Mouse (Mus musculus) stomach, postnatal 0 days (tissue): Measurements from ENCODE around the gene Rxra.
A peak's percentile ranks its signal among the peaks of the same experiment; 100 is the strongest.

Source experiments
- CTCF ChIP-seq: IDR thresholded peaks from 2 replicates; pipeline ENCODE4 v1.5.1; 2016; ENCODE audit warnings: antibody characterized with exemption, low read depth, mild to moderate bottlenecking, moderate library complexity
- EP300 ChIP-seq: optimal IDR thresholded peaks from 2 replicates; pipeline ENCODE3; 2016; ENCODE audit warnings: antibody characterized with exemption

- TF ChIP-seq CTCF (no peak), EP300 (peak; percentile 69)
Observed at GRCm38 (mm10) chr2:27744612-27745351, 68.5 kb downstream of the Rxra start.
